Mouse (Mus musculus): ENCODE measurements around the gene Gm28897.
"Not testable (repeated sequence)": the region's sequence is repeated elsewhere in the genome, so short reads cannot be mapped to it uniquely, and the experiment has no call there.

DNA sequence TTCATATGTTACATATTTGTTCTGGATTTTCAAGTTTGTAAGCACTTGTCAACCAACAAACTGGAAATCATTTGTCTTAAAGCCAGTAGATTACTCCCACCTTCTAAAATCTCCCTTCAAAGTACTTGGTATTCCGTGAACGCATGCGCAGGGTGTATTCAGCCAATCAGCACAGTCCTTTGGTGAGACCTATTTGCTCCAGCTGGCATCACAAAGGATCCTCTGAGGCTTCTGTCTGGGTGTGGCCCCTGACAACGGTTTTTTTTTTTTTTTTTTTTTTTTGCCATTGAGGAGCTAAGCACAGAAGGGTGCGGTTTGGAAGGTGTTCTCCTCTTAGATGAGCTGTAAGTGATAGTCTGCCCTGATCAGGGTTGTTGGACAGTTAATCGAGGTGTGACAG, at the start of gene Gm28897:
- not testable (repeated sequence) for TF ChIP-seq GATA1 (IDR thresholded peaks at IDR 0.05; ENCODE audit: borderline replicate concordance, low read length); TAL1 (conservative IDR thresholded peaks at IDR 0.05; ENCODE audit: low read depth, low read length); CTCF (IDR thresholded peaks at IDR 0.05; ENCODE audit: low read depth, low read length); POLR2AphosphoS5 (IDR thresholded peaks at IDR 0.05; ENCODE audit: insufficient replicate concordance, low read depth, low read length)

Data from G1E (cell line).